Mouse (Mus musculus): Measurements from ENCODE around the gene Il20.

- TF ChIP-seq CTCF (IDR thresholded peaks at IDR 0.05; ENCODE audit: low read depth) = no peak
- no peak for TF ChIP-seq EP300 (IDR thresholded peaks at IDR 0.05; ENCODE audit: low read depth)
Measured at GRCm38 (mm10) chr1:130883146-130883545, 28.1 kb downstream of the Il20 start.

All from liver, embryonic 14.5 days (tissue).